Mouse (Mus musculus) CH12.LX (cell line): ENCODE data around the gene Fryl.

Source experiments
- CHD1 ChIP-seq: IDR thresholded peaks from 2 replicates; pipeline ENCODE4 v1.6.1; 2012; ENCODE audit warnings: low read depth, low read length, improper control_type of control experiment, inconsistent platforms
- CHD2 ChIP-seq: IDR thresholded peaks from 2 replicates; pipeline ENCODE4 v1.6.1; 2011; ENCODE audit warnings: low read length, improper control_type of control experiment
- CTCF ChIP-seq, 2 experiments: IDR thresholded peaks in 1 of 2; conservative IDR thresholded peaks in 1 of 2; 2 replicates each; pipeline ENCODE4 v1.5.1; 2011 to 2012; ENCODE audit warnings: low read depth in 2 of 2, low read length in 2 of 2, improper control_type of control experiment in 1 of 2, inconsistent platforms in 1 of 2, mild to moderate bottlenecking in 1 of 2, moderate library complexity in 1 of 2
- EP300 ChIP-seq: IDR thresholded peaks from 2 replicates; pipeline ENCODE4 v1.6.1; 2011; ENCODE audit warnings: low read length, improper control_type of control experiment
- HCFC1 ChIP-seq: IDR thresholded peaks from 2 replicates; pipeline ENCODE4 v1.6.1; 2012; ENCODE audit warnings: low read depth, mild to moderate bottlenecking, inconsistent platforms, low read length, improper control_type of control experiment
- POLR2A ChIP-seq: IDR thresholded peaks from 2 replicates; pipeline ENCODE4 v1.6.1; 2011; ENCODE audit warnings: low read depth, mild to moderate bottlenecking, improper control_type of control experiment, low read length
- POLR2AphosphoS2 ChIP-seq: IDR thresholded peaks from 2 replicates; pipeline ENCODE4 v1.6.1; 2011; ENCODE audit warnings: low read depth, low read length, improper control_type of control experiment

DNA sequence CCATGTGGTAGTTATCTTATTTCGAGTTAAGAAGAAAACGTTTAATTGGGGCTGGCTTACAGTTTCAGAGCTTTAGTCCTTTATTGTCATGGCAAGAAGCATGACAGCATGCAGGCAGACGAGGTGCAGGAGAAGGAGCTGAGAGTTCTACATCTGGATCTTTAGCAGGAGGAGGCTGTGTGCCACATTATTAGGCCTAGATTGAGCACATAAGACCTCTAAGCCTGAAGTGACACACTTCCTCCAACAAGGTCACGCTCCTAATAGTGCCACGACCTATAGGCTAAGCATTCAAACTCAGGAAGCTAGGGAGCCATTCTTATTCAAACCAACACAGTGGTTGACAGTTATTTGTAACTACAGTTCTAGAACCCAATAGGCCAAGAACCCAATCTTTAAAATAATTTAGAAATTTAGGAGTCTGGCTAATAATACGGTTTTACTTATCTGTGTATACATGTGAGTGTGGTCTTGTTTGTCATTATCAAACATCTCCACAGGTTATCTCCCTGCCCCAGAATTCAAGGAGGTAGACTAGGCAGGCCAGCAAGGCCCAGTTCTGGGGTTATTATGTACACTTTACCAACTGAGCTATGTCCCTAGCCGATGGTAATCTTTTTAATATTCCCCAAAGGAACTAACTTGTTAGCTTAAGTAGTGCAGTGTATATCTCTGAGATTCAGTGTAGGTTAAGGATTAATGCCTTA is 45.3 kb upstream of the Fryl start:
- TF ChIP-seq CHD2 (no peak), CHD1 (no peak), HCFC1 (no peak), POLR2AphosphoS2 (no peak), POLR2A (no peak), CTCF (conservative IDR thresholded peaks at IDR 0.05 in 1 of 2, IDR thresholded peaks at IDR 0.05 in 1 of 2; ENCODE audit: low read depth in 2 of 2, low read length in 2 of 2) (no peak), EP300 (no peak)
